Mouse (Mus musculus) MEL (cell line): ENCODE data around the gene Myrfl.

Experiments used
- CHD2 ChIP-seq: IDR thresholded peaks from 2 replicates; pipeline ENCODE4 v1.6.1; 2011; ENCODE audit warnings: low read length, improper control_type of control experiment
- CTCF ChIP-seq, 3 experiments: IDR thresholded peaks in 2 of 3; conservative IDR thresholded peaks in 1 of 3; 2 replicates each; pipeline ENCODE4 v1.5.1; 2011 to 2012; ENCODE audit warnings: low read length in 3 of 3, low read depth in 2 of 3, mild to moderate bottlenecking in 2 of 3, improper control_type of control experiment in 1 of 3, inconsistent platforms in 1 of 3, mixed read lengths in 1 of 3, moderate library complexity in 1 of 3; ENCODE audit not compliant: control insufficient read depth in 1 of 3, insufficient read depth in 1 of 3, poor library complexity in 1 of 3, severe bottlenecking in 1 of 3
- EP300 ChIP-seq, 2 experiments: IDR thresholded peaks; 2 replicates each; pipeline ENCODE4 v1.6.1; 2011; ENCODE audit warnings: improper control_type of control experiment in 2 of 2, low read length in 2 of 2, low read depth in 1 of 2, mild to moderate bottlenecking in 1 of 2
- MAX ChIP-seq: IDR thresholded peaks from 2 replicates; pipeline ENCODE4 v1.6.1; 2011; ENCODE audit warnings: low read length, improper control_type of control experiment
- MEF2A ChIP-seq: IDR thresholded peaks from 2 replicates; pipeline ENCODE4 v1.6.1; 2014; ENCODE audit warnings: low read depth, mild to moderate bottlenecking, inconsistent platforms, low read length, improper control_type of control experiment; ENCODE audit not compliant: poor library complexity, insufficient replicate concordance, severe bottlenecking; ENCODE audit errors: extremely low read depth
- POLR2AphosphoS5 ChIP-seq: IDR thresholded peaks from 2 replicates; pipeline ENCODE4 v1.6.1; 2012; ENCODE audit warnings: low read depth, borderline replicate concordance, mild to moderate bottlenecking, inconsistent platforms, low read length, moderate library complexity, mixed read lengths
- UBTF ChIP-seq: IDR thresholded peaks from 2 replicates; pipeline ENCODE4 v1.6.1; 2012; ENCODE audit warnings: low read depth, mild to moderate bottlenecking, inconsistent platforms, low read length, improper control_type of control experiment, moderate library complexity, borderline replicate concordance; ENCODE audit not compliant: insufficient read depth
- ZC3H11A ChIP-seq: IDR thresholded peaks from 2 replicates; pipeline ENCODE4 v1.6.1; 2012; ENCODE audit warnings: low read depth, mild to moderate bottlenecking, inconsistent platforms, low read length, improper control_type of control experiment

DNA sequence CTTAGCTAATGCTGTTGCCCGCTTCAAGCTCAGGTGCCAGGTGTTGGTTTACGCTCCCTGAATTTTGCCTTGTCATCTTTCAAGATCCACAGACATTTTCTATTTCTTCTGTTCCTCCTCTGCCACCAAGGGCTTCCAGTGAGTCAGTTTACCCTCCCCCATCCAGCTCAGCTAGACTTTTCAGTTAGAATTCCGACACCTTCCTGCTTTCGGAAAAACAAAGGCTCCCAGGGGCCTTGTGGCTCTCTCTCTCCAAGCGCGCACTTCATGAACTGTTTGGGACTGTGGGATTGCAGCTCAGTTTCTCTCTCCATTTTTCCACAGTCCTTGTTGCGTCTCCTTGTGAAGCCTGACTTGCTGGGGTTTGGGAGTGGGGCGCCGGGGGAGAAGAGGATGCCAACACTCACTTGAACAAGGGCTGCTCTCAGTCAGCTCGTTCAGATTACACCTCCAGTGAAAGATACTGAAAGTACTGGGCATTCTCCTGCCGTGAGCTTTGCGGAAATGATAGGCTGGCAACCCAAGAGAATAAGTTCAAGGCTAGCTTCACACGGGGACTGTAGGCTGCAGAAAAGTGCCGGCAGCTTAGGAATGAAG, 168.9 kb downstream of the Myrfl start:
- no peak for TF ChIP-seq CTCF (IDR thresholded peaks at IDR 0.05 in 2 of 3, conservative IDR thresholded peaks at IDR 0.05 in 1 of 3; ENCODE audit: control insufficient read depth in 1 of 3, insufficient read depth in 1 of 3, low read depth in 2 of 3, low read length in 3 of 3, poor library complexity in 1 of 3, severe bottlenecking in 1 of 3)
- TF ChIP-seq EP300 (IDR thresholded peaks at IDR 0.05; ENCODE audit: low read depth in 1 of 2, low read length in 2 of 2): no peak
- no peak for TF ChIP-seq UBTF
- TF ChIP-seq MEF2A: no peak
- TF ChIP-seq MAX: no peak
- TF ChIP-seq CHD2: no peak
- no peak for TF ChIP-seq POLR2AphosphoS5
- TF ChIP-seq ZC3H11A: no peak
